Mouse (Mus musculus) lung, embryonic 15.5 days (tissue): ENCODE results near the gene Timmdc1. TPM values are rescaled to one million over a fixed set of nuclear protein-coding genes. Genes with fewer than 3 reads are reported as not detected.

Experiments
- polyA plus RNA-seq: library from polyadenylated mRNA; unstranded; fragments of >200 nt; fragmentation: Nextera tagmentation; extraction: Ambion mirVana; gene quantifications from 2 replicates; pipeline ENCODE4 v1.2.1, GENCODE M21; 2015

The Timmdc1 gene
- polyA plus RNA-seq, 1 experiment from 2014 or later: 23.4 TPM

Other genes starting within 250 kb of the Timmdc1 start
- 0.05 TPM in 1 of 2 replicates, not detected in the other for gene Nr1i2, start 227.8 kb downstream of the Timmdc1 start, polyA plus RNA-seq
- gene Maats1, start 180.5 kb downstream of the Timmdc1 start, polyA plus RNA-seq: 0.65 and 0.69 TPM in 2 replicates
- 120 and 130 TPM in 2 replicates for gene Cox17, start 175.7 kb downstream of the Timmdc1 start, polyA plus RNA-seq
- gene Gm21987, start 175.6 kb downstream of the Timmdc1 start, polyA plus RNA-seq: not detected in 2 replicates
- 10.3 and 10.8 TPM in 2 replicates for gene Popdc2, start 160.5 kb downstream of the Timmdc1 start, polyA plus RNA-seq
- gene Pla1a, start 89.5 kb downstream of the Timmdc1 start, polyA plus RNA-seq: 0.66 and 0.74 TPM in 2 replicates
- gene Adprh, start 70.0 kb downstream of the Timmdc1 start, polyA plus RNA-seq: 91.7 and 93.7 TPM in 2 replicates
- 0.29 and 0.39 TPM in 2 replicates for gene Cd80, start 67.1 kb downstream of the Timmdc1 start, polyA plus RNA-seq
- 53.6 and 56.5 TPM in 2 replicates for gene Poglut1, start 27.6 kb upstream of the Timmdc1 start, polyA plus RNA-seq
- 101 and 119 TPM in 2 replicates for gene Tmem39a, start 36.0 kb upstream of the Timmdc1 start, polyA plus RNA-seq
- gene Arhgap31, start 190.6 kb upstream of the Timmdc1 start, polyA plus RNA-seq: 16.7 and 19.9 TPM in 2 replicates
- 37.4 TPM in 2 replicates for gene B4galt4, start 219.6 kb upstream of the Timmdc1 start, polyA plus RNA-seq